Mouse (Mus musculus) CD4-positive, CD25-positive, alpha-beta regulatory T cell, adult 4 months (primary cell): ENCODE results near the gene Mapk3. TPM values are rescaled to one million over a fixed set of nuclear protein-coding genes. Genes with fewer than 3 reads are reported as not detected.

Source experiments
- ATAC-seq: one replicate; pipeline ENCODE4 v1.8.0; 2017
- polyA plus RNA-seq, 2 experiments: library from polyadenylated mRNA; unstranded; fragments of 100-300 nt; shearing (Covaris generic); gene quantifications; one replicate each; pipeline ENCODE4 v1.2.1; 2017

Mapk3 gene
- polyA plus RNA-seq, 2 experiments from 2014 or later, result 16.9 to 17.8 TPM

DNA sequence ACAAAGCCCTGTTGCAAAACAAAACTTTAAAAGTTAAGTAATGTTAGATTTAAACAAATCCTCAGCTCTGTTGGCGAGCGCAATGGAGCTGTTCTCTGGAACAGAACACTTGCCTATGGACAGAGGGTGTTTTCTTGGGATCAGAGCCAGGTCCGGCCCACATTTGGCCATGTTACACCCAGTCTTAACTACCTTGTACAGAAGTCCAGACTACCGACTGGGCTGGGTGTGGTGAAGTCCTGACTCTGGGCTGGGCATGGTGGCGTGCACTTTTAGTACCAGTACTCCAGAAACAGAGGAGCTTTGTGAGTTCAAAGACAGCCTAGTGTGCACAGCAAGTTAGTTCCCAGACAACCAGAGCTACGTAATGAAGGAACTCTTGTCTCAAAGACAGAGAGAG, 47.6 kb downstream of the Mapk3 start:
- no peak for ATAC-seq

DNA sequence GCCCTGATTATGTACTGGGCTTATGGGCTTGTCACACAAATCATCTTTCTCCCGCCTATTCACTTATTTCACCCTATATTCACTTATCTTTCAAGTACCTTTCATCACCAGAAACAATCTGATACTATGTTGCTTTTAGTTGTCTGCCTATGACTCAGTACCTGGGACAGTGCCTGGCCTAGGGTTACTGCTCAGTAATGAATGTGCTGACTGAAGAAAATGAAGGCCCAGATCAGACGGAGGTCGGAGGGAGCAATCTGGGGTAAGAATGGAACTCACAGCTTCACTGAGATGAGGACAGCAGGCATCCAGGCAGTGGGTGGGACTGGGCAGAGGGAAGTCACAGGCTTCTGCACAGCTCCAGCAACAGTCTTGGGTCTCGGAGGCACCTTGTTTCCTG, 48.0 kb downstream of the Mapk3 start:
- ATAC-seq, result no peak

DNA sequence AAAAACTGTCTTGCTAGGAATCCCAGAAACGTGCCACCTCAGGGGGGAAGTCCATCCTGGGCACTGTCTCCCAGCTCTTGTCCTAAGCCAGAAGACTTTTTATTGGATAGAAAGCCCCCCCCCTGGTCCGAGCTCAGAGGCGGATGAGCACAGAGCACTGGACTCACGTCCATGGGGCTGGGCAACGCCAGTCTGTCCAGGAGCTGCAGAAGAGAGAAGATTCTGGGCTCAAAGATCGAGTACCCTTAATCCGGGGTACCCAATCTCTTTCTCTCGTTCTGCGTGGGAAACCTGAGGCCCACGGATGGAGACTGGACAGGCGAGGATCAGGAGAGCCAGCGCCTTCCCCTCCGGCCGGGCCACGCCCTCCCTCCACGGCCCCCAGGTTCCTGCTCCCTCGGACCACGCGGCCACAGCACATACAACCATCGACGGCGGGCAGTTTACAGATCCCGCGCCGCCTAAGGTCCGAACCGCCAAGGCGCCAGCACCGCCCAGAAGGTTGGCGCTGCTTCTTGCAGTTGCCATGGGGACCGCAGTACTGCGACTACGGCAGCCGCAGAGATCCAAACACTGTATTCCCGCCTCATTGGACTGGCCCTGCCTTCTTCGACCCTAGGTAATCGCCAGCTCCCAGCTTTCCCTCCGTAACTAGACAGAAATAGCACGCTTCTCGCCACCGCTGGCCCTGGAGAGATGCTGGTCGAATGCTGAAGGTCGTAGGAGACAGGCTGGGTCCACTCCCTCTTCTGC, 49.5 kb downstream of the Mapk3 start:
- no peak for ATAC-seq

DNA sequence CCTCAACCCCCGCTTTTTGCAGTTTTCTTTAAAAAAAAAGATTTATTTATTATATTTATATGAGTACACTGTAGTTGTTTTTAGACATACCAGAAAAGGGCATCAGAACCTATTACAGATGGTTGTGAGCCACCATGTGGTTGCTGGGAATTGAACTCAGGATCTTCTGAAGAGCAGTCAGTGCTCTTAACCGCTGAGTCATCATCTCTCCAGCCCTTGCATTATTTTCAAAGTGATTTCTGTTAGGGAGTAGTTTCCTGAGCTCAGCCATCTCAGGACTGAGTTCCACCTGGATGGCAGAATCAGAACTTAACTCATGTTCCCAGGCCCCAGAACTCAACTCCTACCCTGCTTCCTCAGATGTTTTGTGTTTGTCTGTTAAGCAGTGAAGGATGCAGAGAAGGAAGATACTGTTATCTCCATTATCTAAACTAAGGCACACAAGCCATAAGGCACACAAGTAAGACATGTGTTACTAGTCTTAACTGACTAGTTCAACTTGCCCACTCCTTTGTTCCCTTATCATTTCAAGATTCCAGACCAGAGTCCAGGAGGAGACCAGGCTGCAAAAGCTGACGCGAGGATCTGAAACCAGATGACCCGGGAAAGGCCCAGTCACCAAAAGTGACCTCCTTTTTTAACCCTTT, 50.4 kb downstream of the Mapk3 start:
- no peak for ATAC-seq

Other genes with a start within 250 kb of the Mapk3 start
- gene Eif3c, start 193.2 kb upstream of the Mapk3 start, polyA plus RNA-seq, result 100 to 1,000 TPM; 228 to 250 TPM
- 1 to 10 TPM in 1 of 2 experiments, under 1 TPM in 1; 0.36 to 1.5 TPM for gene Apobr, start 174.7 kb upstream of the Mapk3 start, polyA plus RNA-seq
- 100 to 1,000 TPM in 1 of 2 experiments, 10 to 100 TPM in 1; 79.9 to 150 TPM for gene Cln3, start 173.8 kb upstream of the Mapk3 start, polyA plus RNA-seq
- gene Il27, start 164.7 kb upstream of the Mapk3 start, polyA plus RNA-seq, result not detected
- gene Nupr1, start 128.7 kb upstream of the Mapk3 start, polyA plus RNA-seq, result under 1 TPM in 1 of 2 experiments, not detected in 1; 0.42 TPM
- 100 to 1,000 TPM in 1 of 2 experiments, 10 to 100 TPM in 1; 93.1 to 113 TPM for gene Sgf29, start 110.3 kb upstream of the Mapk3 start, polyA plus RNA-seq
- gene Sult1a1, start 83.2 kb upstream of the Mapk3 start, polyA plus RNA-seq, result 1 to 10 TPM in 1 of 2 experiments, under 1 TPM in 1; 0.82 to 1.3 TPM
- gene Bola2, start 64.2 kb upstream of the Mapk3 start, polyA plus RNA-seq, result 100 to 1,000 TPM in 1 of 2 experiments, 10 to 100 TPM in 1; 82.6 to 175 TPM
- gene Slx1b, start 63.8 kb upstream of the Mapk3 start, polyA plus RNA-seq, result 10 to 100 TPM; 10.6 to 21.4 TPM
- gene Coro1a, start 51.8 kb upstream of the Mapk3 start, polyA plus RNA-seq, result 1,000 to 10,000 TPM; 2,251 to 2,782 TPM
- gene Gdpd3, start 6.7 kb downstream of the Mapk3 start, polyA plus RNA-seq, result 10 to 100 TPM; 13.9 to 17.4 TPM
- 10 to 100 TPM; 58.4 to 83.8 TPM for gene Ypel3, start 17.4 kb downstream of the Mapk3 start, polyA plus RNA-seq
- 1 to 10 TPM; 5.9 to 7.5 TPM for gene Tbx6, start 21.9 kb downstream of the Mapk3 start, polyA plus RNA-seq
- 100 to 1,000 TPM; 139 to 140 TPM for gene Ppp4c, start 32.9 kb downstream of the Mapk3 start, polyA plus RNA-seq
- gene Fam57b, start 38.1 kb downstream of the Mapk3 start, polyA plus RNA-seq, result not detected
- gene 4930451I11Rik, start 72.0 kb downstream of the Mapk3 start, polyA plus RNA-seq, result not detected
- not detected for gene Doc2a, start 87.8 kb downstream of the Mapk3 start, polyA plus RNA-seq
- gene Hirip3, start 102.4 kb downstream of the Mapk3 start, polyA plus RNA-seq, result 10 to 100 TPM; 12.7 to 20.6 TPM
- gene Ino80e, start 102.8 kb downstream of the Mapk3 start, polyA plus RNA-seq, result 10 to 100 TPM; 53.9 to 55.7 TPM
- gene Taok2, start 125.1 kb downstream of the Mapk3 start, polyA plus RNA-seq, result 10 to 100 TPM; 15.3 to 15.6 TPM
- 10 to 100 TPM; 40.2 to 53.2 TPM for gene Tmem219, start 163.3 kb downstream of the Mapk3 start, polyA plus RNA-seq
- 1 to 10 TPM; 5.5 to 8.9 TPM for gene Kctd13, start 169.3 kb downstream of the Mapk3 start, polyA plus RNA-seq
- under 1 TPM; 0.48 to 0.51 TPM for gene Asphd1, start 190.0 kb downstream of the Mapk3 start, polyA plus RNA-seq
- 1 to 10 TPM; 1.5 to 1.8 TPM for gene Sez6l2, start 191.0 kb downstream of the Mapk3 start, polyA plus RNA-seq
- 100 to 1,000 TPM; 121 to 152 TPM for gene Cdipt, start 216.3 kb downstream of the Mapk3 start, polyA plus RNA-seq
- gene Cdiptos, start 216.5 kb downstream of the Mapk3 start, polyA plus RNA-seq, result 1 to 10 TPM in 1 of 2 experiments, under 1 TPM in 1; 0.32 to 1.1 TPM